Mouse (Mus musculus): ENCODE results near the gene Sfxn3. TPM values are rescaled to one million over a fixed set of nuclear protein-coding genes. Genes with fewer than 3 reads are reported as not detected.

Sfxn3 gene
- polyA plus RNA-seq, 1 experiment, result 29.2 TPM

DNA sequence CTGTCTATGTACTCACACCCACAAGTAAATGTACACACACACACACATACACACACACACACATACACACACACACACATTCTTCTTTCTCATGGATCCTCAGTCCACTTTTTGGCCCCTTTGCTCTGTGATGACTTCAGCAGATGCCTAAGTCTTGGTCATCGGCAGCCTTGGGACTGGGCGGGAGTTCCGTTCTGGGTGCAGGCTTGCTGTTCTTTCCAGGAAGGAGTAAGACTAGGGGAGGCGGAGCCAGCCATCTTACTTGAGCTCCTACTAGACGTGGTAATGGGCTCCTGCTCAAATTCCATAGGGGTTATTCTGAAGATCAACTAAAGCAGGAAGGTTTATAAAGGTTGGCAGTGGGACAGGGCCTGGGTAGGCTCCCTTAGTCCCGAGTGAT is 27.0 kb upstream of the Sfxn3 start:
- Histone ChIP-seq H3ac (ENCODE audit: control insufficient read depth, insufficient read length, low read depth) (no peak overlapping the region), H3K36me3 (ENCODE audit: control insufficient read depth, insufficient read depth) (peaks cover 24% of the 10 kb centered on the region), H3K27me3 (ENCODE audit: control insufficient read depth, insufficient read depth, insufficient read length) (no peaks in the 10 kb centered on the region), H3K4me3 (ENCODE audit: insufficient read depth, poor library complexity, severe bottlenecking) (no peak overlapping the region), H3K79me2 (ENCODE audit: control insufficient read depth, insufficient read depth) (peaks cover 70% of the 10 kb centered on the region), H3K79me3 (ENCODE audit: low read depth) (peaks cover 41% of the 10 kb centered on the region)
- TF ChIP-seq CTCF (IDR thresholded peaks at IDR 0.05; ENCODE audit: control insufficient read depth, insufficient read depth, insufficient read length) (no peak), FOSL1 (IDR thresholded peaks at IDR 0.05; ENCODE audit: insufficient read depth, low read length, poor library complexity, severe bottlenecking) (no peak), USF1 (IDR thresholded peaks at IDR 0.05; ENCODE audit: low read depth) (no peak), MYOG (IDR thresholded peaks at IDR 0.05; ENCODE audit: control insufficient read depth, extremely low read depth, insufficient read length) (no peak), MAX (IDR thresholded peaks at IDR 0.05) (no peak), CEBPB (IDR thresholded peaks at IDR 0.05; ENCODE audit: low read depth) (no peak), MYOD1 (IDR thresholded peaks at IDR 0.05; ENCODE audit: control insufficient read depth, insufficient read length, low read depth) (no peak)

DNA sequence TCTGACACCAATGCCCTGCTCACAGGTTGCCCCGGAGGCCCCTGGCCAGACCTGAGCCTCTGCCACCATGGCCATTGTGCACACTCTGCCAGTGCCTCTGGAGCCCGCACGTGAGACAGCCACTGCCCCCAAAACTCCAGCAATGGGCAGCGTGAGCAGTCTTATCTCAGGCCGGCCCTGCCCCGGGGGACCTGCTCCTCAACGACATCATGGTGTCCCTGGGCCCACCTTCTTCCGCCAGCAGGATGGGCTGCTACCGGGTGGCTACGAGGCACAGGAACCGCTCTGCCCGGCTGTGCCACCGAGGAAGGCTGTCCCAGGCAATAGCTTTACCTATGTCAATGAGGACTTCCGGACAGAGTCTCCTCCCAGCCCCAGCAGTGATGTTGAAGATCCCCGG is 25.9 kb upstream of the Sfxn3 start:
- Histone ChIP-seq H3K36me3 (ENCODE audit: control insufficient read depth, insufficient read depth) (peaks cover 29% of the 10 kb centered on the region), H3K79me2 (ENCODE audit: control insufficient read depth, insufficient read depth) (peaks cover 62% of the 10 kb centered on the region), H3K4me3 (ENCODE audit: insufficient read depth, poor library complexity, severe bottlenecking) (no peak overlapping the region), H3K27me3 (ENCODE audit: control insufficient read depth, insufficient read depth, insufficient read length) (no peaks in the 10 kb centered on the region), H3K79me3 (ENCODE audit: low read depth) (peaks cover 41% of the 10 kb centered on the region), H3ac (ENCODE audit: control insufficient read depth, insufficient read length, low read depth) (no peak overlapping the region)
- TF ChIP-seq CEBPB (IDR thresholded peaks at IDR 0.05; ENCODE audit: low read depth), result no peak
- TF ChIP-seq MYOD1 (IDR thresholded peaks at IDR 0.05; ENCODE audit: control insufficient read depth, insufficient read length, low read depth), result no peak
- no peak for TF ChIP-seq MAX (IDR thresholded peaks at IDR 0.05)
- TF ChIP-seq MYOG (IDR thresholded peaks at IDR 0.05; ENCODE audit: control insufficient read depth, extremely low read depth, insufficient read length), result no peak
- no peak for TF ChIP-seq CTCF (IDR thresholded peaks at IDR 0.05; ENCODE audit: control insufficient read depth, insufficient read depth, insufficient read length)
- TF ChIP-seq FOSL1 (IDR thresholded peaks at IDR 0.05; ENCODE audit: insufficient read depth, low read length, poor library complexity, severe bottlenecking), result no peak
- TF ChIP-seq USF1 (IDR thresholded peaks at IDR 0.05; ENCODE audit: low read depth), result no peak

- H3K36me3 ChIP-seq (ENCODE audit: control insufficient read depth, insufficient read depth), result peaks cover 32% of the 10 kb centered on the region
- TF ChIP-seq FOSL1 (IDR thresholded peaks at IDR 0.05; ENCODE audit: insufficient read depth, low read length, poor library complexity, severe bottlenecking) (no peak), CEBPB (IDR thresholded peaks at IDR 0.05; ENCODE audit: low read depth) (no peak), MAX (IDR thresholded peaks at IDR 0.05) (no peak), MYOG (IDR thresholded peaks at IDR 0.05; ENCODE audit: control insufficient read depth, extremely low read depth, insufficient read length) (no peak), MYOD1 (IDR thresholded peaks at IDR 0.05; ENCODE audit: control insufficient read depth, insufficient read length, low read depth) (no peak), CTCF (IDR thresholded peaks at IDR 0.05; ENCODE audit: control insufficient read depth, insufficient read depth, insufficient read length) (no peak), USF1 (IDR thresholded peaks at IDR 0.05; ENCODE audit: low read depth) (no peak)
- H3K79me3 ChIP-seq (ENCODE audit: low read depth), result peaks cover 33% of the 10 kb centered on the region
- H3K27me3 ChIP-seq (ENCODE audit: control insufficient read depth, insufficient read depth, insufficient read length), result no peaks in the 10 kb centered on the region
- no peak overlapping the region for H3K4me3 ChIP-seq (ENCODE audit: insufficient read depth, poor library complexity, severe bottlenecking)
- peaks cover 52% of the 10 kb centered on the region for H3K79me2 ChIP-seq (ENCODE audit: control insufficient read depth, insufficient read depth)
- H3ac ChIP-seq (ENCODE audit: control insufficient read depth, insufficient read length, low read depth), result no peak overlapping the region
These were observed 23.3 kb upstream of the Sfxn3 start for GRCm38 (mm10) chr19:45023993-45024392.

DNA sequence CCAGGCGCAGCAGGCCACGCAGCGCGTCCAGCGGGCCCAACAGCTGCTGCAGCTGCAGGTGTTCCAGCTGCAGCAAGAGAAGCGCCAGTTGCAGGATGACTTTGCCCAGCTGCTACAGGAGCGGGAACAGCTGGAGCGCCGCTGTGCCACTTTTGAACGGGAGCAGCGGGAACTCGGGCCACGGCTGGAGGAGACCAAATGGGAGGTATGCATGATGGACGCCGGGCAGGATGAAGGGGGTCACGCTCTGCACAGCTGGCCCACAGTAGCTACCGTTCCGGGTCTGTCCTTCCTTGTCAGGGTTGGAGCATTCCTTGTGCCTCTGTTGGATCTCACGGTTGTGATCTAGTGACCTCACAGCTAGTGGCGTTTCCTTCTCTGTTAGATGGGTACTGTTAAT is 22.5 kb upstream of the Sfxn3 start:
- Histone ChIP-seq H3K36me3 (ENCODE audit: control insufficient read depth, insufficient read depth) (peaks cover 32% of the 10 kb centered on the region), H3K27me3 (ENCODE audit: control insufficient read depth, insufficient read depth, insufficient read length) (no peaks in the 10 kb centered on the region), H3ac (ENCODE audit: control insufficient read depth, insufficient read length, low read depth) (no peak overlapping the region), H3K79me3 (ENCODE audit: low read depth) (peaks cover 25% of the 10 kb centered on the region), H3K4me3 (ENCODE audit: insufficient read depth, poor library complexity, severe bottlenecking) (no peak overlapping the region), H3K79me2 (ENCODE audit: control insufficient read depth, insufficient read depth) (peaks cover 44% of the 10 kb centered on the region)
- no peak for TF ChIP-seq CTCF (IDR thresholded peaks at IDR 0.05; ENCODE audit: control insufficient read depth, insufficient read depth, insufficient read length)
- no peak for TF ChIP-seq MAX (IDR thresholded peaks at IDR 0.05)
- TF ChIP-seq FOSL1 (IDR thresholded peaks at IDR 0.05; ENCODE audit: insufficient read depth, low read length, poor library complexity, severe bottlenecking), result no peak
- TF ChIP-seq MYOG (IDR thresholded peaks at IDR 0.05; ENCODE audit: control insufficient read depth, extremely low read depth, insufficient read length), result no peak
- TF ChIP-seq USF1 (IDR thresholded peaks at IDR 0.05; ENCODE audit: low read depth), result no peak
- no peak for TF ChIP-seq MYOD1 (IDR thresholded peaks at IDR 0.05; ENCODE audit: control insufficient read depth, insufficient read length, low read depth)
- no peak for TF ChIP-seq CEBPB (IDR thresholded peaks at IDR 0.05; ENCODE audit: low read depth)

GRCm38 (mm10) chr19:45025937-45026568 is 21.2 kb upstream of the Sfxn3 start:
- H3K36me3 ChIP-seq (ENCODE audit: control insufficient read depth, insufficient read depth), result peaks cover 31% of the 10 kb centered on the region
- H3ac ChIP-seq (ENCODE audit: control insufficient read depth, insufficient read length, low read depth), result no peak overlapping the region
- H3K27me3 ChIP-seq (ENCODE audit: control insufficient read depth, insufficient read depth, insufficient read length), result no peaks in the 10 kb centered on the region
- TF ChIP-seq MAX (IDR thresholded peaks at IDR 0.05) (no peak), MYOG (IDR thresholded peaks at IDR 0.05; ENCODE audit: control insufficient read depth, extremely low read depth, insufficient read length) (no peak), FOSL1 (IDR thresholded peaks at IDR 0.05; ENCODE audit: insufficient read depth, low read length, poor library complexity, severe bottlenecking) (no peak), MYOD1 (IDR thresholded peaks at IDR 0.05; ENCODE audit: control insufficient read depth, insufficient read length, low read depth) (no peak), CEBPB (IDR thresholded peaks at IDR 0.05; ENCODE audit: low read depth) (no peak)
- no peak overlapping the region for H3K4me3 ChIP-seq (ENCODE audit: insufficient read depth, poor library complexity, severe bottlenecking)
- peaks cover 13% of the 10 kb centered on the region for H3K79me3 ChIP-seq (ENCODE audit: low read depth)
- peaks cover 32% of the 10 kb centered on the region for H3K79me2 ChIP-seq (ENCODE audit: control insufficient read depth, insufficient read depth)
